Mouse (Mus musculus) liver, embryonic 13.5 days (tissue): ENCODE measurements around the gene Gm6871. TPM values are rescaled to one million over a fixed set of nuclear protein-coding genes. Genes with fewer than 3 reads are reported as not detected.
"Not testable (repeated sequence)": the region's sequence is repeated elsewhere in the genome, so short reads cannot be mapped to it uniquely, and the experiment has no call there.

Source experiments
- ATAC-seq: fragments of 200-750 bp; cut with Nextera tagmentation; 2 replicates; pipeline ENCODE4 v1.8.0; 2017; ENCODE audit warnings: low read depth, mild to moderate bottlenecking, moderate number of reproducible peaks, moderate library complexity
- DNase-seq: peaks from one replicate; pipeline ENCODE4 v3.0.0; 2022
- H3K27ac ChIP-seq: fragments of 300-500 bp; sonication (generic); 2 replicates; pipeline ENCODE4 v1.5.1; 2015; ENCODE audit warnings: moderate library complexity, mild to moderate bottlenecking, inconsistent platforms
- H3K27me3 ChIP-seq: fragments of 300-500 bp; sonication (generic); 2 replicates; pipeline ENCODE4 v1.6.1; 2015; ENCODE audit warnings: mild to moderate bottlenecking, inconsistent platforms
- H3K36me3 ChIP-seq: fragments of 300-500 bp; sonication (generic); 2 replicates; pipeline ENCODE4 v1.6.1; 2015; ENCODE audit warnings: mild to moderate bottlenecking, inconsistent platforms
- H3K4me1 ChIP-seq: fragments of 300-500 bp; sonication (generic); replicated peaks from 2 replicates; pipeline ENCODE4 v1.6.1; 2015; ENCODE audit warnings: inconsistent platforms
- H3K4me2 ChIP-seq: fragments of 300-500 bp; sonication (generic); 2 replicates; pipeline ENCODE4 v1.6.1; 2015; ENCODE audit warnings: inconsistent platforms, mild to moderate bottlenecking, moderate library complexity
- H3K4me3 ChIP-seq: fragments of 300-500 bp; sonication (generic); replicated peaks from 2 replicates; pipeline ENCODE4 v1.5.1; 2015; ENCODE audit warnings: mild to moderate bottlenecking, inconsistent platforms
- H3K9ac ChIP-seq: fragments of 300-500 bp; sonication (generic); 2 replicates; pipeline ENCODE4 v1.6.1; 2015; ENCODE audit warnings: mild to moderate bottlenecking, inconsistent platforms
- H3K9me3 ChIP-seq: fragments of 300-500 bp; sonication (generic); replicated peaks from 2 replicates; pipeline ENCODE4 v1.6.1; 2016; ENCODE audit warnings: inconsistent platforms
- WGBS: fragments of 180-500 bp; shearing (Covaris S2); methylation state at CpG from one replicate; pipeline ENCODE4 v1.1.7; 2015; ENCODE audit not compliant: insufficient replicate concordance; 5-methylcytosine and 5-hydroxymethylcytosine counted together
- polyA plus RNA-seq: library from polyadenylated mRNA; unstranded; fragments of >200 nt; fragmentation: Nextera tagmentation; extraction: Ambion mirVana; gene quantifications from 2 replicates; pipeline ENCODE4 v1.2.1, GENCODE M21; 2015

The Gm6871 gene
- not detected in 2 replicates for polyA plus RNA-seq

DNA sequence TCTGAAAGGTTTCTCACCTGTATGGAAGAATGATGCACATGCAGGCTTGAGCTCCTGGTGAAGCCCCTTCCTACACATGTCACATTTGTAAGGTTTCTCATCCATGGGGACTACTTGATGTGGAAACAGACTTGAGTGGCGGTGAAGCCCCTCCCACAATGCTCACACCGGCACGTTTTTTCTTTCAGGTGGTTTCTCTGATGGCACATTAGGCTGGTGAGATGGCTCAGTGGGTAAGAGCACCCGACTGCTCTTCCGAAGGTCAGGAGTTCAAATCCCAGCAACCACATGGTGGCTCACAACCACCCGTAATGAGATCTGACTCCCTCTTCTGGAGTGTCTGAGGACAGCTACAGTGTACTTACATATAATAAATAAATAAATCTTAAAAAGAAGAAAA, at the start of gene Gm6871:
Gene Gm6871, minus strand, starts transcription at position 101 of the 400 bp plus-strand sequence.
- H3K27me3 ChIP-seq, H3K36me3 ChIP-seq, H3K9ac ChIP-seq, H3K9me3 ChIP-seq, H3K4me2 ChIP-seq, DNase-seq, H3K4me3 ChIP-seq, H3K4me1 ChIP-seq, ATAC-seq, H3K27ac ChIP-seq: not testable (repeated sequence)
- WGBS: 69% methylated on average over 6 of the region's 6 CpGs

DNA sequence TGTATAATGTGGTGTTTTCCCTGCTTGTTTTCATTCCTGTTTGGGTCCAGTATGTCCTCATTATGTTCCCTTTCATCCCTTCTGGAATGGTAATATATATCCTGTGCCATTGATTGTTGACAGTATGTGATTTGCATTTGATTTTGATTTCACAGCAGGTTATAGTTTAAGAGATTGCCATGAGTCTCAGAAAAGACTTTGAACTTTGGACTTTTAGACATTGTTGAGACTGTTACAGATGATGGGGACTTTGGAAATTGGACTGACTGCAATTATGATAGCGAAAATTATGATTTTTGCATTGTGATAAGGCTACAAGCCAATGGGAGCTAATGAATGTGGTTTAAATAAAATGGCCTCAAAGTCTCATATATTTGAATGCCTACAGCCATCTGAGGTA, 42.8 kb upstream of the Gm6871 start:
- H3K27me3 ChIP-seq, H3K4me1 ChIP-seq, H3K9me3 ChIP-seq, H3K4me3 ChIP-seq, H3K9ac ChIP-seq, ATAC-seq, H3K4me2 ChIP-seq, H3K27ac ChIP-seq, DNase-seq: not testable (repeated sequence)
- WGBS: 78% methylated on average over 1 of the region's 1 CpGs
- H3K36me3 ChIP-seq: peaks cover 39% of the 10 kb centered on the region

DNA sequence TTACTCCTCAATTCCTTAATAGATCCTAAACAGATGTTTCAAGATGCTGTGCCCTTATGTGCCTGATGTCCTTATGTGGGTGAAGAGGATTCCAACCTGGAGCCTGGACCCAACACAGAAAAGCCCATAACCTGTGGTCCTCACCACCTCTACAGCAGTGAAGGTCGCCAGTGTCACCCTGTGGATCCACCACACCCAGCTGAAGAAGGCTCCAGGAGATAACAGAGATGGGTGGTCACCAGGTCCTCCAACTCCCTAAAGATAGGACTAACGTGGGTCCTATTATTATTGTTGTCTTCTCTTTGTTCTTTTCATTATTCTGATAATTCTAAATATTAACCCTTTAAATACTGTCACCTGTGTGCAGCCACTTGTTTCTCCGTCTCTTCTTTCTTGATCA, 38.2 kb upstream of the Gm6871 start:
- Histone ChIP-seq H3K36me3 (peaks cover 37% of the 10 kb centered on the region), H3K27ac (no peak overlapping the region), H3K9me3 (no peaks in the 10 kb centered on the region), H3K4me3 (no peak overlapping the region), H3K9ac (no peak overlapping the region), H3K4me1 (peaks cover 9% of the 10 kb centered on the region), H3K27me3 (no peaks in the 10 kb centered on the region), H3K4me2 (no peak overlapping the region)
- 36% methylated on average over 3 of the region's 3 CpGs for WGBS
- ATAC-seq: peak; percentile 74
- no peak for DNase-seq

DNA sequence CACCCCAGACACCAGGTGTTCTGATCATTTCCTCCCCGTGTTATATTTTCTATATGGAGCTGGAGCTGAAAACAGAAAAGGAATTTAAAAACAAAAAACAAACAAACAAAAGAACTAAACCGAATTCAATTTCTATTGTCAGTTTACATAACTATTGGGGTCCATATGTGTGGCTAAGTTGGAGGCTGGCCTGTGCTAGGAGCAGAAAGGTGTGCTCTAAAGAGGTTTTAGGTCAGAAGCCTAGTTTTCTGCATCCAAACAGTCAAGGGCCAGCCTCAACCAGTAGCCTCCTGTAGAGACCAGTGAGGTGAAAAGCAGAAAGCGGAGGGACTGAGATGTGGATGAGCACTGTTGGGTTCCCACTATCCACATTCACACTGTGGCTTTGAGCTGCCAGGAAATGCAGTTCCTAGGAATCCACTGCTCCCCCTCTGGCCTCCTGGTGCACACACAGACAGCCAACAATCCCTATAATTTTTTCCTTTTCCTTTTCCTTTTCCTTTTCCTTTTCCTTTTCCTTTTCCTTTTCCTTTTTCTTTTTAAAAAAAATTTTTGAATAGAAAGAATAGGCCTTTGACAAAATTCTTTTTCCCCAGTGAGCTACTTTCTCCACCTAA, 26.6 kb upstream of the Gm6871 start:
- ATAC-seq (no peak), DNase-seq (no peak)
- Histone ChIP-seq H3K27me3 (no peaks in the 10 kb centered on the region), H3K9ac (peak overlapping the region; percentile 79), H3K4me3 (peak overlapping the region; percentile 75), H3K36me3 (0 out of 2 replicates have a peak, but pooled peaks cover 3% of the 10 kb centered on the region), H3K27ac (0 out of 2 replicates have a peak overlapping the region, but pooled peaks have one; percentile 63), H3K4me1 (peaks cover 7% of the 10 kb centered on the region), H3K4me2 (peak overlapping the region; percentile 79), H3K9me3 (no peaks in the 10 kb centered on the region)
- 11% methylated on average over 3 of the region's 3 CpGs for WGBS

DNA sequence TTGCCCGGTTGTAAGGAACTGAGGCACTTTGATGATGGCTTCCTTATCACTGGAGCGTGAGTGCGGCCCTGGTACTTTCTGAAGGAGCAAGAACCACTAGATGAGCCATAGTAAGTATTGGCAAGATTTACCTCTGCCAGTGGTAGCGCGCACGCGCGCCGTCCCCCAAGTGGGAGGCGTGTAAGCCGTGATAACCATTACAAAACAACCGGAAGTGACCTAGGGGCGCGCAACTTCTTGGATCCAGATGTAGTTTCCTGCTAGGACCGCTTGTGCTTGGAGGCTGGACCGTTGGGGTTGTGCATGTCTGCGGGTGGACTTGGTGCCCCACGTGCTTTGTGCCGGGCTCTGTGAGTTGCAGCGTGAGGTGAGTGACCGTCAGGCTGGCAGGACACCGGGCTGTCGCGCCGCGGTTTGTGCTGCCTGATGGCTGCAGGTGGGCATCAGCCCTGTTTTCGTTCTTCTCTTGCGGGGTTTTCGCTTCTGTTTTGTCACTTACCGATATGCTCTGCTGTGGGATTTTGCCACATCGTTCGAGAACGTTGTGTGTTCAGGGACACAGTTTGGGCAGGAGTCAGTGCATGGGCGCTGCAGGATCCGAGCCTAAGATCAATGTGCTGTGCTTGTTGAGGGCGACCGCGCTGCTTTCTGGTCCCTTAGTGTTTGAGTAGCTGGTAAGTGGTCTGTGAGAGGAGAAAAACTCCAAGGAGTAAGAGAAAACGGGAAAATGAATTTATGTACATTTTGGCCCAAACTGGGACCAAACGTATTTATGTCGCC, 25.8 kb upstream of the Gm6871 start, which contains the start of gene 2610021A01Rik:
Gene 2610021A01Rik, plus strand, starts transcription at position 197 of the 780 bp plus-strand sequence.
- Histone ChIP-seq H3K27me3 (no peaks in the 10 kb centered on the region), H3K36me3 (0 out of 2 replicates have a peak, but pooled peaks cover 3% of the 10 kb centered on the region), H3K9me3 (no peaks in the 10 kb centered on the region), H3K9ac (peak within 1 kb of the TSS; percentile 79), H3K4me2 (peak within 1 kb of the TSS; percentile 79), H3K4me1 (peaks cover 7% of the 10 kb centered on the region), H3K4me3 (peak within 1 kb of the TSS; percentile 75), H3K27ac (peak within 1 kb of the TSS; percentile 63)
- DNase-seq: peak; percentile 84
- under 1% methylated on average over 41 of the region's 41 CpGs for WGBS
- peak; percentile 98 for ATAC-seq

DNA sequence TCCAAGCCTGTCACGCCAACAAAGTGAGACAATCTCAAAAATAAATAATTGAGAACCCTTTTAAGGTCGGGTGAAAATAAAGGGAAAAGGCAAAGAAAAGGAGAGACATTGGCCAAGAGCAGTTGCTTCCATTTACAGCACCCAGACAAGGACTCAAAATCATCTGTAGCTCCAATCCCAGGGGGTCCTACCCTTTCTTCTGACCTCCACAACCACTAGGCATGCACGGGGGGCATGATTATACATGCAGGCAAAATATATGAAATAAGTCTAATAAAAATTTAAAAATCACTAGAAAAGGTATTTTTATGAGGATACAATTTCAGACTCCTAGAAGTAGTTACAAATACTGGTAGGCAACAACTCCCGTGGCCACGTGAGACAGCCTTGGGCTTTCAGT, 25.2 kb upstream of the Gm6871 start:
- peak overlapping the region; percentile 79 for H3K4me2 ChIP-seq
- WGBS: 41% methylated on average over 5 of the region's 5 CpGs
- H3K9ac ChIP-seq: peak overlapping the region; percentile 79; the same call in 1 of the 2 replicates
- DNase-seq (no peak), ATAC-seq (no peak)
- H3K27me3 ChIP-seq: no peaks in the 10 kb centered on the region
- no peak overlapping the region for H3K27ac ChIP-seq
- 0 out of 2 replicates have a peak, but pooled peaks cover 3% of the 10 kb centered on the region for H3K36me3 ChIP-seq
- H3K4me3 ChIP-seq: peak overlapping the region; percentile 75
- H3K9me3 ChIP-seq: no peaks in the 10 kb centered on the region
- H3K4me1 ChIP-seq: peaks cover 7% of the 10 kb centered on the region

DNA sequence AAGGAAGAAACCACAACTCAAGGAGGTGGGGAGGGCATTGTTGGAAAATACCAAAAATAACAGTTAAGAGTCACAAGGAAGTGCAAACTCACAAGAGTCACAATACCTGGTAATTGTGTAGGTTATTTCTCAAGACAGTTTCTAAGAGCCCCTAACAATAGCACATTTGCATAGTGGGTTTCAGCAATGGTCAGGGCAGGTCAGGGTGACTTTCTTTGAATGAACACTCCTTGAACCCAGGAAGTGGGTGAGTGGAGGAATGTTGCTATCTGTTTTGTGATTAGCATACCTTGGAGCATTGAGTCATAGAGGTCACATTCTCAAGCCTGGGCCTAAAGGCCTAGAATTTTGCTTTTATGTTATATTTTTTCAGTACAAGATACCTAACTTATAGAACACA, 14.4 kb upstream of the Gm6871 start:
- H3K4me3 ChIP-seq, H3K36me3 ChIP-seq, ATAC-seq, H3K9ac ChIP-seq, H3K27me3 ChIP-seq, H3K27ac ChIP-seq, H3K4me2 ChIP-seq, DNase-seq, H3K4me1 ChIP-seq, H3K9me3 ChIP-seq: not testable (repeated sequence)

DNA sequence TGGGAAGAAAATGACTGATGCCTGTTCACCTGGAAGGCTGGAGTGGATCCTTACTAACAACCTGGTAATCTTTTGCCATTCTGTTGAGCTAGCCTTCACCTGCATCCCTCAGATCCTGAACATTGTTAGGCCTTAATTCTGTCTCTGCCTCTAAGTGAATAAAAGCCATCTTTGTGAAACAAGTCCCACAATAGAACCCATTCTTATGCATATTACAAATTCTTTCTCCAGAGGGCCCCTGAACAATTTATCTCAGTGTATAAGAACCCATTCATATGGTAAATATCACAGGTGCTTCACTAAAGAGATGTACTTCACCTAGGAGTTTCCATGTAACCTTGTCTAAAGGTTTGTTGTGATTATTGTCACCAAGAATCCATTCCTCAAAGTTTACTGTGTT, 8.6 kb upstream of the Gm6871 start:
- DNase-seq (no peak), ATAC-seq (no peak)
- Histone ChIP-seq H3K27ac (no peak overlapping the region), H3K9me3 (no peaks in the 10 kb centered on the region), H3K4me1 (no peaks in the 10 kb centered on the region), H3K27me3 (no peaks in the 10 kb centered on the region), H3K36me3 (no peaks in the 10 kb centered on the region), H3K9ac (no peak overlapping the region), H3K4me2 (no peak overlapping the region), H3K4me3 (no peak overlapping the region)

DNA sequence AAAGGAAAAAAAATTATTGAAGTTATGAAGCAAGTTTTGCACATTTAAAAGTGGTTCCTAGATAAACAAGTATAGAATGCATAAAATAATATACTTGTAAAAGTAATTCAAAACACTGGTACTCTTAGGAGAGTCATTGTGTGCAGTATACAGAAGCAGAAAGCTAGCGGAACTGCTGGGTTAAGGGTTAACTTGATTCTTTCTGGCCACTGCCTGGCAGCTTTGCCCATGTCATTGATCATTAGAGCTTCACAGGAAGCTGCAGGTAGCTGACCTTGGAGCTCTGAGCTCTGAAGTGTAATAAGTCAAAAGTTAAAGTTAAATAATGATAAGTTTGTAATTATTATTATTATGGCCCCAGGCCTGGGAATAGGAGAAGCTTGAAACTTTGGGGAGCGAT, 4.5 kb upstream of the Gm6871 start:
- no peak overlapping the region for H3K4me3 ChIP-seq
- no peak overlapping the region for H3K9ac ChIP-seq
- no peaks in the 10 kb centered on the region for H3K9me3 ChIP-seq
- no peaks in the 10 kb centered on the region for H3K4me1 ChIP-seq
- ATAC-seq (no peak), DNase-seq (no peak)
- WGBS: 71% methylated on average over 2 of the region's 2 CpGs
- H3K27me3 ChIP-seq: no peaks in the 10 kb centered on the region
- no peak overlapping the region for H3K4me2 ChIP-seq
- H3K36me3 ChIP-seq: no peaks in the 10 kb centered on the region
- H3K27ac ChIP-seq: no peak overlapping the region

DNA sequence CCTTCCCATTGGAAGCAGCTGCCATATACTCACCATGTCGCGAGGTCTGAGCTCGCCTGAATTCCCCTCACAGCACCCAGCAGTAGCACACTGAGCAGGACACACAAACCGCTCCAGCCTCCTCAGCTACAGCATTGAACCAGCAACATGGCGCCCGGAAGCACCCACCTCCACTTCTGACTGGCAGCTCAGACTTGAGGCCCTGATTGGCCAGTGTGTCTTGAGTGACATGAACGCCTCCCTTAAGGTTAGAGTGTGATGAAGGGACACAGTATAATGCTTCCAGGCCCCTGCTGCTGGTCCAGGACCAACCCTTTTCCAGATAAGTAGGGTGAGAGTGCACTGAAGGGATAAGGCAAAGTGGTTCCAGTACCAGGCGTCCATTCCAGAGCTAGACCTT, 12.8 kb downstream of the Gm6871 start:
- Histone ChIP-seq H3K27ac (no peak overlapping the region), H3K27me3 (no peaks in the 10 kb centered on the region), H3K9me3 (no peaks in the 10 kb centered on the region), H3K9ac (no peak overlapping the region), H3K36me3 (no peaks in the 10 kb centered on the region), H3K4me2 (no peak overlapping the region), H3K4me3 (no peak overlapping the region), H3K4me1 (no peaks in the 10 kb centered on the region)
- DNase-seq (no peak), ATAC-seq (no peak)
- WGBS: 52% methylated on average over 8 of the region's 8 CpGs

DNA sequence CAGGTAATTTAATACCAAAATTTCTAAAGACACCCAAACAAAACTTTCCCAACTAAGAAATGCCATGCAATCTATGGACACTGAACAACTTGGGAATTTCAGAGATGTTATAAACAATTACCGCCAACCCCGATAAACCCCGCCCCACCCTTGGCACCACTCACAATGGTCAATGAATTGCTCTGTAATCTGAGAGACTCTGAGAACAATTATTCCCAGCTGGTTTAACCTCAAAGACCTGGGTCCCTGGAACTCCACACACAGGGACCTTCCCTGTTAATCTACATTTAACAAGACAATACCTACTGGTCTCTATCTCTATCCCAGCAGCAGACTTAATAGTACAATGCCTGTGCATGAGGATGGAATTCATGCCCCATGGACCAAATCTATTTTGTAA, 60.8 kb downstream of the Gm6871 start:
- no peaks in the 10 kb centered on the region for H3K36me3 ChIP-seq
- no peak for DNase-seq
- WGBS: 76% methylated on average over 3 of the region's 3 CpGs

More for the DNA sequence above, 60.8 kb downstream of the Gm6871 start:
- Histone ChIP-seq H3K27me3 (no peaks in the 10 kb centered on the region), H3K4me2 (no peak overlapping the region), H3K27ac (no peak overlapping the region), H3K9me3 (peaks cover 6% of the 10 kb centered on the region; the same call in 1 of the 2 replicates), H3K4me3 (no peak overlapping the region), H3K4me1 (no peaks in the 10 kb centered on the region), H3K9ac (no peak overlapping the region)
- no peak for ATAC-seq
